Mouse (Mus musculus): ENCODE data around the gene Slc22a5. TPM values are rescaled to one million over a fixed set of nuclear protein-coding genes. Genes with fewer than 3 reads are reported as not detected.
A peak's percentile ranks its signal among the peaks of the same experiment; 100 is the strongest.

Gene Slc22a5
- total RNA-seq, 2 experiments from 2014 or later: 7.1 to 9.3 TPM

GRCm38 (mm10) chr11:53841514-53841913, 49.9 kb downstream of the Slc22a5 start:
- no peak for DNase-seq (ENCODE audit: low spot score)

GRCm38 (mm10) chr11:53839663-53840642, 51.5 kb downstream of the Slc22a5 start:
- DNase-seq (ENCODE audit: low spot score): no peak

DNA sequence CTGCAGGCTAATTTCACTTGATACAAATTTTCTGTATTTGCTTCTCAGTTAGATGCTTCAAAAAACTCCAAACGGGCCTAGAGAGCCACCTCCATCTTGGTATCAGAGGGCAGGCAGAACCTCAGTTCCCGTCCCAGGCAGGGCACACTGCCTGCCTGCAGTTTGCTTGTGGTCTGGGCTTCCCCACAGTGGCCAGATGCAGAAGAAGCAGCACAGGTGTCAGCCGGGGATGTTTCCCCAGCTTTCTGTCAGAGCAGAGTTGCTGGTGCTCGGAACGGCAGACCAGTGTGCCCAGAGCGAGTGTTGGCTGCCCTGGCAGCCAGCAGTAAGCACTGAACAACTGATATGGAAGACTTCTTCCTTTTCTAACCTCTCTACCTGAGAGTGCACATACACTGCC, 52.3 kb downstream of the Slc22a5 start:
- DNase-seq (ENCODE audit: low spot score): no peak

DNA sequence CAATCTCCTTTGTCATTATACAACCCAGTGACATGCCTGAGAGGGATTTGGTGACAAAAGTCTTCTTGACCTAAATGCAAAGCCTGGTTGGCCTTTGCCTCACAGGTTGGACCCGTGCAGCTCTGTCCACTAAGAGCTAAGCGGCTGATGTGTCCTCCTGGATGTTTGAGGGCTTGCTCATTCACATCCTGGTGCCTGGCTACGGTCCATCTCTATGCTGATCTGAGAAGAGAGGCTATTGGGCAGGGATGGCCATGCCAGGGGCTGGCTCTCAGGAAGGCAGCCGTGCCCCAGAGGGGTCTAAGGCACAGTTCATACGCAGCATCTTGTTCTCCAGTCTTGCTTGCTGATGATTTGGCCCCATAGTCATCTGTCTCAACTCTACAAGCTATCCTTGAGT, 53.7 kb downstream of the Slc22a5 start:
- DNase-seq (ENCODE audit: low spot score): no peak

DNA sequence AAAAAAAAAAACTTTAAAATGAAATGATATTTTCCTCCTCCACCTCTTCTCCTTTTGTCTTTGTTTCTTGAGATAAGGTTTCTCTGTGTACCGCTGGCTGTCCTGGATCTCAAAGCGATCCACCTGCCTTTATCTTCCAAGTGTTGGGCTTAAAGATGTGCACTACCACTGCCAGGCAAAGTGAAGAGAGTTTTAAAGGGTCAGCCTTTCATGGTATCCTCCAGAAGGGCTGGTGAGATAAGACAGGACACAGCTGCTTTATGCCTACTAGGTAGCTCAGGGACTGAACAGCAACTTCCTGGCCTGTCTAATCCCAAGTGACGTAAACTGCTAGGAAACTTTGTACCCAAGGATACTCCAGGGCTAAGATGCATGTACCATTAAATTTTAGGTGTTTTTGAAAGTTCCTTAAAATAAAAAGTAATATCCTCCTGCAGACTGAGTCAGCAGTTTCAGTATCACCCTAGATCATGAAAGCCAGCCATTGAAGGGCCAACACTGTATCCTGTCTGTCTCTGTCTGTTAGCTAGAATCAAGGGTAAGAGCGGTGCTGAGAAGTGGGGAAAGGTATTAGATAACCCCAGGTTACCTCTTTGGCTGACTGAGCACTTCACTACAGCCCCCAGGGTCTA, 56.0 kb downstream of the Slc22a5 start:
- DNase-seq (ENCODE audit: low spot score): no peak

GRCm38 (mm10) chr11:53825409-53825808, 66.1 kb downstream of the Slc22a5 start:
- no peak for DNase-seq (ENCODE audit: low spot score)

- DNase-seq (ENCODE audit: low spot score): no peak
Observed at GRCm38 (mm10) chr11:53821945-53822338, 69.5 kb downstream of the Slc22a5 start.

- peak; percentile 44 for DNase-seq (ENCODE audit: low spot score)
Observed at GRCm38 (mm10) chr11:53821230-53821944, 70.1 kb downstream of the Slc22a5 start.

DNA sequence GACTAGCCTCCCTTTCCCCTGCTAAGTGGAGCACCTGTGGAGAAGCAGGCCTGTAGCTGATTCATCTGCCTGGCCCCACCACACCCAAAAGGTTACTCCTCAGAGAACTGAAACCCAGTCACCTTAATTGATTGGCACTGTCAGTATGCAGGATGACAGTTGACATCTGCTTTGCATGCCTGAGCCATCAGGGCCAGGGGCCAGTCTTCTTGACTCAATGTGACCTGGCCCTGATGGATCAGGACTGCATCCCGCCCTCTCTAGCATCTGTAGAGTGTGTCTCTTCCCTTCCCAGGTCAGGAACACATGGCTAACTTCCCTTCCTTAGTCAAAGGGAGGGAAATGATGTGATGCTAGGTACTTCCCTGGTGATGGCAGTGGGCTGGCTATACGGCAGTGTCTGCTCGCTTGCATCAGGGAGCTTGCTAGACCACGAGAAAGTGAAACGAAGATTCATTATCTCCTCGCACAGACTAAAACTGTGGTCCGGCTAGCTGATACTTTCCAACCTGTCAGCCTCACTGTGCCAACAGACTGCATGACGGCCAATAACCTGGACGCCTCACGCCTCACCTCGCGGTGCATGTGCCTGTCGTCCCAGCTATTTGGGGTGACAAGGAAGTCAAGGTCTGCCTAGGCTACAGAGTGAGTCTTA, 70.8 kb downstream of the Slc22a5 start:
- no peak for DNase-seq (ENCODE audit: low spot score)

GRCm38 (mm10) chr11:53819511-53819910, 71.9 kb downstream of the Slc22a5 start:
- no peak for DNase-seq (ENCODE audit: low spot score)

- no peak for DNase-seq (ENCODE audit: low spot score)
Observed at GRCm38 (mm10) chr11:53818794-53819193, 72.7 kb downstream of the Slc22a5 start.

DNA sequence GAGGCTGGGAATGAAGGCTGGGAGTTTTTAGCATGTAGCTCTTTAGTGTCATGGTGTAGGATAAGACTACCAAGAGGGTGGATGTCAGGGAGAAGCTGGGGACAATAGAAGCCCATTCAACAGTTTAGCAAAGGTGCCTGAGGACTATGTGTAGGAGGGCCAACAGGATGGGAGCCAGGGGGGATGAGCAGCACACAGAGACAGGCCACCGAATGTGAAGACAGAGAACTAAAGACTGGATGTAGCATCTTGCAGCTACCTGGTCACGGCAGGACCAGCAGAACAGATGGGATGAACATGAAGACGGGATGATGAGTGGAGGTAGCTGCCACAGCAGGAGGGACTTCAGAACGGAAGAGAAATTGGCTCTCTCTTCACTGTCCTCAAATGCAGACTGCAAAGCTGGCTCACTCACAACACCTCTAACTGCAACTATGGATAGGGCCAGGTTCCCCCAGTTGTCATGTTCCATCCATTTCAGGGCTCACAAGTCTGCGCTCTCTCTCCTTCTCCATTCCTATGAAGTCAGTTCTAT, 74.6 kb downstream of the Slc22a5 start:
- no peak for DNase-seq (ENCODE audit: low spot score)

GRCm38 (mm10) chr11:53814810-53815209, 76.7 kb downstream of the Slc22a5 start:
- DNase-seq (ENCODE audit: low spot score): peak; percentile 43

Other genes starting within 250 kb of the Slc22a5 start
- 1 to 10 TPM; 4.3 to 5.4 TPM for gene Rad50, start 184.3 kb downstream of the Slc22a5 start, total RNA-seq (2021)
- not detected for gene Il5, start 170.9 kb downstream of the Slc22a5 start, total RNA-seq (2021)
- gene Irf1, start 121.6 kb downstream of the Slc22a5 start, total RNA-seq (2021): 1 to 10 TPM; 4.7 to 9.9 TPM
- gene Gm17334, start 118.5 kb downstream of the Slc22a5 start, total RNA-seq (2021): not detected
- gene Gm12216, start 32.4 kb downstream of the Slc22a5 start, total RNA-seq (2021): 1 to 10 TPM in 1 of 2 experiments, under 1 TPM in 1; 0.84 to 2.1 TPM
- under 1 TPM; 0.78 to 0.95 TPM for gene Slc22a21, start 88.7 kb upstream of the Slc22a5 start, total RNA-seq (2021)
- gene Slc22a4, start 136.4 kb upstream of the Slc22a5 start, total RNA-seq (2021): 1 to 10 TPM; 2.9 to 3.1 TPM
- 1 to 10 TPM; 5.1 to 5.6 TPM for gene Pdlim4, start 177.4 kb upstream of the Slc22a5 start, total RNA-seq (2021)
- gene P4ha2, start 208.4 kb upstream of the Slc22a5 start, total RNA-seq (2021): 10 to 100 TPM; 31.9 to 38.1 TPM

All from gastrocnemius, adult 18-20 months (tissue).